Mouse (Mus musculus) heart, embryonic 13.5 days (tissue): ENCODE measurements at regions not wholly inside any gene's neighbourhood (a gene's known extent, or its start where the extent isn't known, plus 50 kb on each side); places are given as distances from the start of the nearest gene placed in this dataset.

ENCODE experiments used
- ATAC-seq: fragments of 200-750 bp; cut with Nextera tagmentation; 2 replicates; pipeline ENCODE4 v1.8.0; 2017; ENCODE audit warnings: moderate TSS enrichment; ENCODE audit not compliant: insufficient number of reproducible peaks, low FRiP score, low TSS enrichment; ENCODE audit errors: extremely low read depth
- H3K27ac ChIP-seq: fragments of 300-500 bp; sonication (generic); replicated peaks from 2 replicates; pipeline ENCODE4 v1.5.1; 2015; ENCODE audit warnings: moderate library complexity, mild to moderate bottlenecking, inconsistent platforms
- H3K27me3 ChIP-seq: fragments of 300-500 bp; sonication (generic); replicated peaks from 2 replicates; pipeline ENCODE4 v1.6.1; 2015; ENCODE audit warnings: mild to moderate bottlenecking, inconsistent platforms
- H3K36me3 ChIP-seq: fragments of 300-500 bp; sonication (generic); 2 replicates; pipeline ENCODE4 v1.6.1; 2015; ENCODE audit warnings: mild to moderate bottlenecking, inconsistent platforms
- H3K4me1 ChIP-seq: fragments of 300-500 bp; sonication (generic); 2 replicates; pipeline ENCODE4 v1.6.1; 2015; ENCODE audit warnings: inconsistent platforms
- H3K4me2 ChIP-seq: fragments of 300-500 bp; sonication (generic); 2 replicates; pipeline ENCODE4 v1.6.1; 2015; ENCODE audit warnings: inconsistent platforms, mild to moderate bottlenecking, moderate library complexity
- H3K4me3 ChIP-seq: fragments of 300-500 bp; sonication (generic); 2 replicates; pipeline ENCODE4 v1.5.1; 2015; ENCODE audit warnings: moderate library complexity, mild to moderate bottlenecking, inconsistent platforms
- H3K9ac ChIP-seq: fragments of 300-500 bp; sonication (generic); 2 replicates; pipeline ENCODE4 v1.6.1; 2015; ENCODE audit warnings: inconsistent platforms, mild to moderate bottlenecking, moderate library complexity
- H3K9me3 ChIP-seq: fragments of 300-500 bp; sonication (generic); 2 replicates; pipeline ENCODE4 v1.6.1; 2016; ENCODE audit warnings: inconsistent platforms
- WGBS: fragments of 180-500 bp; shearing (Covaris S2); methylation state at CpG from one replicate; pipeline ENCODE4 v1.1.7; 2015; ENCODE audit warnings: mixed read lengths; 5-methylcytosine and 5-hydroxymethylcytosine counted together

GRCm38 (mm10) chr4:56619803-56620202 lies 120.1 kb upstream of the Gm26657 start:
- Histone ChIP-seq H3K36me3 (no peaks in the 10 kb centered on the region), H3K9ac (no peak overlapping the region), H3K4me2 (no peak overlapping the region), H3K4me3 (no peak overlapping the region), H3K9me3 (peaks cover 4% of the 10 kb centered on the region; the same call in 1 of the 2 replicates), H3K27me3 (no peaks in the 10 kb centered on the region), H3K4me1 (peaks cover 11% of the 10 kb centered on the region; the same call in 1 of the 2 replicates), H3K27ac (no peak overlapping the region)
- ATAC-seq: no peak

- 59% methylated on average over 3 of the region's 3 CpGs for WGBS
- Histone ChIP-seq H3K4me3 (no peak overlapping the region), H3K27me3 (no peaks in the 10 kb centered on the region), H3K4me1 (peaks cover 11% of the 10 kb centered on the region; the same call in 1 of the 2 replicates), H3K4me2 (no peak overlapping the region), H3K36me3 (no peaks in the 10 kb centered on the region), H3K9ac (no peak overlapping the region), H3K27ac (no peak overlapping the region), H3K9me3 (peaks cover 4% of the 10 kb centered on the region; the same call in 1 of the 2 replicates)
- ATAC-seq: no peak
Measured at GRCm38 (mm10) chr4:56619054-56619453, 120.8 kb upstream of the Gm26657 start.

- Histone ChIP-seq H3K9ac (no peak overlapping the region), H3K9me3 (peaks cover 4% of the 10 kb centered on the region; the same call in 1 of the 2 replicates), H3K4me1 (peaks cover 11% of the 10 kb centered on the region; the same call in 1 of the 2 replicates), H3K4me2 (no peak overlapping the region), H3K4me3 (no peak overlapping the region), H3K27ac (no peak overlapping the region), H3K27me3 (no peaks in the 10 kb centered on the region), H3K36me3 (no peaks in the 10 kb centered on the region)
- WGBS: 87% methylated on average over 5 of the region's 5 CpGs
- ATAC-seq: no peak
Measured at GRCm38 (mm10) chr4:56618433-56618832, 121.4 kb upstream of the Gm26657 start.

- H3K4me3 ChIP-seq: no peak overlapping the region
- H3K27ac ChIP-seq: no peak overlapping the region
- ATAC-seq: no peak
- no peaks in the 10 kb centered on the region for H3K27me3 ChIP-seq
- H3K9ac ChIP-seq: no peak overlapping the region
- H3K4me2 ChIP-seq: no peak overlapping the region
- 70% methylated on average over 10 of the region's 10 CpGs for WGBS
- H3K4me1 ChIP-seq: peaks cover 13% of the 10 kb centered on the region; the same call in 1 of the 2 replicates
- no peaks in the 10 kb centered on the region for H3K36me3 ChIP-seq
- H3K9me3 ChIP-seq: peaks cover 4% of the 10 kb centered on the region; the same call in 1 of the 2 replicates
Measured at GRCm38 (mm10) chr4:56617661-56618360, 122.1 kb upstream of the Gm26657 start.

GRCm38 (mm10) chr4:56612325-56612724 lies 127.5 kb upstream of the Gm26657 start:
- H3K27me3 ChIP-seq: no peaks in the 10 kb centered on the region
- ATAC-seq: no peak
- 25% methylated on average over 4 of the region's 4 CpGs for WGBS
- no peaks in the 10 kb centered on the region for H3K36me3 ChIP-seq
- H3K4me1 ChIP-seq: peaks cover 36% of the 10 kb centered on the region
- H3K4me3 ChIP-seq: no peak overlapping the region
- peaks cover 4% of the 10 kb centered on the region; the same call in 1 of the 2 replicates for H3K9me3 ChIP-seq
- no peak overlapping the region for H3K4me2 ChIP-seq
- H3K9ac ChIP-seq: no peak overlapping the region
- H3K27ac ChIP-seq: no peak overlapping the region; the same call in 1 of the 2 replicates

GRCm38 (mm10) chr4:56611751-56612150 lies 128.1 kb upstream of the Gm26657 start:
- Histone ChIP-seq H3K4me1 (peaks cover 36% of the 10 kb centered on the region), H3K36me3 (no peaks in the 10 kb centered on the region), H3K27me3 (no peaks in the 10 kb centered on the region), H3K27ac (no peak overlapping the region), H3K9ac (no peak overlapping the region), H3K9me3 (no peaks in the 10 kb centered on the region), H3K4me2 (no peak overlapping the region), H3K4me3 (no peak overlapping the region)
- no peak for ATAC-seq
- WGBS: 45% methylated on average over 4 of the region's 4 CpGs

GRCm38 (mm10) chr4:56610273-56610672 lies 129.6 kb upstream of the Gm26657 start:
- Histone ChIP-seq H3K36me3 (no peaks in the 10 kb centered on the region), H3K27me3 (no peaks in the 10 kb centered on the region), H3K9ac (no peak overlapping the region), H3K4me2 (no peak overlapping the region), H3K9me3 (no peaks in the 10 kb centered on the region), H3K4me3 (no peak overlapping the region), H3K4me1 (peaks cover 36% of the 10 kb centered on the region), H3K27ac (no peak overlapping the region)
- 55% methylated on average over 6 of the region's 6 CpGs for WGBS
- ATAC-seq: no peak

- Histone ChIP-seq H3K4me2 (no peak overlapping the region), H3K27me3 (no peaks in the 10 kb centered on the region), H3K4me1 (peaks cover 36% of the 10 kb centered on the region), H3K27ac (no peak overlapping the region), H3K36me3 (no peaks in the 10 kb centered on the region), H3K9me3 (no peaks in the 10 kb centered on the region), H3K4me3 (no peak overlapping the region), H3K9ac (no peak overlapping the region)
- 48% methylated on average over 4 of the region's 4 CpGs for WGBS
- no peak for ATAC-seq
Measured at GRCm38 (mm10) chr4:56608701-56609100, 131.2 kb upstream of the Gm26657 start.

- Histone ChIP-seq H3K27me3 (no peaks in the 10 kb centered on the region), H3K9me3 (no peaks in the 10 kb centered on the region), H3K9ac (no peak overlapping the region), H3K4me1 (no peaks in the 10 kb centered on the region; the same call in 1 of the 2 replicates), H3K27ac (no peak overlapping the region), H3K4me3 (no peak overlapping the region), H3K4me2 (no peak overlapping the region), H3K36me3 (no peaks in the 10 kb centered on the region)
- 76% methylated on average over 2 of the region's 2 CpGs for WGBS
- no peak for ATAC-seq
Measured at GRCm38 (mm10) chr4:56598398-56598797, 141.5 kb upstream of the Gm26657 start.

- Histone ChIP-seq H3K9ac (no peak overlapping the region), H3K9me3 (no peaks in the 10 kb centered on the region), H3K4me2 (no peak overlapping the region), H3K36me3 (no peaks in the 10 kb centered on the region), H3K27me3 (no peaks in the 10 kb centered on the region), H3K4me3 (no peak overlapping the region), H3K4me1 (no peaks in the 10 kb centered on the region; the same call in 1 of the 2 replicates), H3K27ac (no peak overlapping the region)
- ATAC-seq: no peak
Measured at GRCm38 (mm10) chr4:56597931-56598330, 141.9 kb upstream of the Gm26657 start.

- Histone ChIP-seq H3K4me3 (no peak overlapping the region), H3K4me1 (no peaks in the 10 kb centered on the region), H3K4me2 (no peak overlapping the region), H3K9ac (no peak overlapping the region), H3K36me3 (no peaks in the 10 kb centered on the region), H3K9me3 (no peaks in the 10 kb centered on the region), H3K27ac (no peak overlapping the region), H3K27me3 (no peaks in the 10 kb centered on the region)
- WGBS: 58% methylated on average over 3 of the region's 3 CpGs
- no peak for ATAC-seq
Measured at GRCm38 (mm10) chr4:56582405-56582804, 157.5 kb upstream of the Gm26657 start.
